Mouse (Mus musculus) heart, embryonic 16.5 days (tissue): ENCODE measurements around the gene Olfr372. TPM values are rescaled to one million over a fixed set of nuclear protein-coding genes. Genes with fewer than 3 reads are reported as not detected.
"Not testable (repeated sequence)": the region's sequence is repeated elsewhere in the genome, so short reads cannot be mapped to it uniquely, and the experiment has no call there.

Experiments
- ATAC-seq: fragments of 200-750 bp; cut with Nextera tagmentation; replicated peaks from 2 replicates; pipeline ENCODE4 v1.8.0; 2017; ENCODE audit warnings: moderate number of reproducible peaks; ENCODE audit not compliant: insufficient read depth, low FRiP score; ENCODE audit errors: extremely low read depth
- H3K27ac ChIP-seq: fragments of 300-500 bp; sonication (generic); 2 replicates; pipeline ENCODE4 v1.5.1; 2014; ENCODE audit warnings: mild to moderate bottlenecking, low read length, control low read depth, moderate library complexity
- H3K27me3 ChIP-seq: fragments of 300-500 bp; sonication (generic); 2 replicates; pipeline ENCODE4 v1.6.1; 2014; ENCODE audit warnings: low read length, mixed read lengths; ENCODE audit not compliant: control insufficient read depth, insufficient read depth
- H3K36me3 ChIP-seq: fragments of 300-500 bp; sonication (generic); 2 replicates; pipeline ENCODE4 v1.6.1; 2014; ENCODE audit not compliant: control insufficient read depth, insufficient read depth
- H3K4me1 ChIP-seq: fragments of 300-500 bp; sonication (generic); 2 replicates; pipeline ENCODE4 v1.6.1; 2014; ENCODE audit warnings: low read length, mixed read lengths; ENCODE audit not compliant: control insufficient read depth, insufficient read depth
- H3K4me2 ChIP-seq: fragments of 300-500 bp; sonication (generic); 2 replicates; pipeline ENCODE4 v1.6.1; 2014; ENCODE audit warnings: low read depth, mild to moderate bottlenecking, control low read depth, low read length
- H3K4me3 ChIP-seq: fragments of 300-500 bp; sonication (generic); 2 replicates; pipeline ENCODE4 v1.5.1; 2014; ENCODE audit warnings: mild to moderate bottlenecking, control low read depth, low read length
- H3K9ac ChIP-seq: fragments of 300-500 bp; sonication (generic); 2 replicates; pipeline ENCODE4 v1.6.1; 2014; ENCODE audit warnings: low read length, control low read depth
- H3K9me3 ChIP-seq: fragments of 300-500 bp; sonication (generic); replicated peaks from 2 replicates; pipeline ENCODE4 v1.6.1; 2016; ENCODE audit warnings: low read length; ENCODE audit not compliant: control insufficient read depth
- WGBS: fragments of 180-500 bp; shearing (Covaris S2); extraction: QIAGEN DNeasy Blood & Tissue Kit; methylation state at CpG from one replicate; pipeline ENCODE4 v1.1.7; 2014; 5-methylcytosine and 5-hydroxymethylcytosine counted together
- polyA plus RNA-seq: library from polyadenylated mRNA; unstranded; fragments of >200 nt; fragmentation: Nextera tagmentation; extraction: Ambion mirVana; gene quantifications from 2 replicates; pipeline ENCODE4 v1.2.1, GENCODE M21; 2015

Gene Olfr372
- polyA plus RNA-seq, 1 experiment from 2014 or later = not detected

DNA sequence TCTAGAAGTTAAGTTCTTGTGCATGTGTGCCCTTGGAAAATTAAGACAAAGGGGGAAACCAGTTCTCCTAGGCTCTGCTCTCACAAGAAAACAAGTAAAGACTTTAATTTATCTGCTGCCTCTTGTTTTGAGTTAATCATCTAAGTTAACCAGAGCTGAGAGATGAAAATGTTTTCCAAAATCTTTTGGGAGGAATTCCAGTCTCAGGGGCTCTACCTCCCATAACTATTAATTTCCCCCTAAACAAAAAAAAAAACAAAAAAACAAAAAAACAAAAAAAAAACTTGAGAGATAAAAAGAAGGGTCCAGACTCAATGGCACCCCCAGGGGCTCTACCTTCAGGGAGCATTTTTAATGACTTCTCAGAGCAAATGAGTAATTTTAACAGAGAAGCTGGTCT lies 41.9 kb downstream of the Olfr372 start, which contains the start of gene Olfr373:
Olfr373 (plus strand) TSS at position 301 of the 400 bp plus-strand sequence.
- not testable (repeated sequence) for H3K4me3 ChIP-seq, H3K4me1 ChIP-seq, H3K4me2 ChIP-seq, H3K27ac ChIP-seq, ATAC-seq, H3K27me3 ChIP-seq, H3K36me3 ChIP-seq, H3K9ac ChIP-seq, H3K9me3 ChIP-seq

- H3K4me1 ChIP-seq = no peaks in the 10 kb centered on the region
- no peak overlapping the region for H3K9ac ChIP-seq
- no peak overlapping the region for H3K27ac ChIP-seq
- no peaks in the 10 kb centered on the region for H3K9me3 ChIP-seq
- H3K36me3 ChIP-seq = no peaks in the 10 kb centered on the region
- no peaks in the 10 kb centered on the region for H3K27me3 ChIP-seq
- no peak overlapping the region for H3K4me2 ChIP-seq
- WGBS = 53% methylated on average over 5 of the region's 5 CpGs
- H3K4me3 ChIP-seq = no peak overlapping the region
- no peak for ATAC-seq
Observed at GRCm38 (mm10) chr8:72084744-72085143, 43.7 kb downstream of the Olfr372 start.

DNA sequence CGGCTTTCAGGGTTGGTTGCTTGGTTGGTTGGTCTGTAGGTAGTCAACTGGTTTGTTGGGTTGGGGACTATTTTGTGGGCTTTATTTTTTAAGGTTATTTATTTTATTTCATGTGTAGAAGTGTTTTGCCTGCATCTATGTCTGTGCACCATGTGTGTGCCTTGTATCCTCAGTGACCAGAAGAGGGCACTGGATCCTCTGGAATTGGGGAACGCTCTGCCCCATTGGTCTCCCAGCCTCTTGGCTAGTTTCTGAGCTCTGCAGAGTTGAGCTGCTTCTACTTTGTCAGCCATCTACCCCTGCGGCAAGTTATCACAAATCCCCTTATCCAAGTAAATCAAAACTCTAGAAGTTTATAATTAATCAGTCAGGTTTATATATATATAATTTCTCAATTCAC lies 46.6 kb downstream of the Olfr372 start:
- not testable (repeated sequence) for H3K4me2 ChIP-seq, H3K4me1 ChIP-seq, H3K36me3 ChIP-seq, H3K27ac ChIP-seq, H3K4me3 ChIP-seq, H3K9me3 ChIP-seq, H3K9ac ChIP-seq, ATAC-seq, H3K27me3 ChIP-seq
- 86% methylated on average over 3 of the region's 3 CpGs for WGBS

GRCm38 (mm10) chr8:72096721-72097120 lies 55.7 kb downstream of the Olfr372 start:
- not testable (repeated sequence) for H3K4me1 ChIP-seq, H3K9me3 ChIP-seq, H3K4me2 ChIP-seq, H3K4me3 ChIP-seq, ATAC-seq, H3K27me3 ChIP-seq, H3K36me3 ChIP-seq, H3K27ac ChIP-seq, H3K9ac ChIP-seq

DNA sequence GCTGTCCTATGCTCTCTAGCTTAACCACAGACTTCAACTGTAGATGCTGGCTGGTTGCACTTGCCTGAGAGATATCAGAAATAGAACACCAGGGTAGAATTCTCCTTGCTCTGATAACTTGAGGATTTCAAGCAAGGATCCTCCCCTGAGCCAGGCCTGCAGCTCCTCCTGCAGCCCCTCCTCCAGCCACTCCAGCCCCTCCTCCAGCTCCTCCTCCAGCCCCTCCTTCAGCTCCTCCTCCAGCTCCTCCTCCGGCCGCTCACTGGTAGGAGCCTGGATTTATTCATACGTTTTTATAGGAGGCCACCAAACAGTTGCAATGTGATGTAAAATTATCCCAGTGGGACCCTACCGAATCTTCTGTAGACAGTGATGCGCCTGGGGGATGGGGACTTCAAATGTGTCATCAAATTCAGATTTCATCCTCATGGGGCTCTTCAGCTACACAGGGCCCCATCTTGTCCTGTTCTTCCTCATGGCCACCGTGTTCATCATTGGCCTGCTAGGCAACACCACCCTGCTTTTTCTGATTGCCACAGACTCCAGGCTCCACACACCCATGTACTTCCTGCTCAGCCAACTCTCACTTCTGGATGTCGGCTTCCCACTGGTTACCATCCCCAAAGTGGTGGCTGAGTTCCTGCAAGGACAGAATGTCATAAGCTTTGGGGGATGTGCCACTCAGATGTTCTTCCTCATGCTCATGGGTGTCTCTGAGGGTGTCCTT lies 58.5 kb downstream of the Olfr372 start:
- H3K27me3 ChIP-seq, H3K4me2 ChIP-seq, H3K9me3 ChIP-seq, H3K4me1 ChIP-seq, H3K36me3 ChIP-seq, ATAC-seq, H3K27ac ChIP-seq, H3K9ac ChIP-seq, H3K4me3 ChIP-seq: not testable (repeated sequence)
- WGBS = 57% methylated on average over 6 of the region's 7 CpGs

DNA sequence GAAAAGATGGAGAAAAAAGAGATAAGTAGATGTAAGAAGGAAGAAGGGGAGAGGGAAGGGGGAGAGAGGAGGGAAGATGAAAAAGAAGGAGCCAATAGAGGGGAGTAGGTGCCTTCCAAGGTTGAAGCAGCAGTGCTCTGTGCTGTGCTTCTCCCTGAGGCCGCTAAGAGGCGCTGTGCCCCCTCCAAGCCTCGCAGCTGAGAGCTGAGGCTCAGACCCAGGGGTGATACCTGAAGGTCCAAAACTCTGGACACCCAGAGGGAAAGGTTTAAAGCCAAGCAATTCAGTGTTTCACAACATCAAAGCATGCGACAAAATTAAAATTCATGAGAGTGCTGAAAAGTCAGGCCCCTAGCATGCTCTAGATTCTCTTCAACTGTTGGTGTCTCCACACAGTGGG lies 64.1 kb downstream of the Olfr372 start:
- Histone ChIP-seq H3K4me1 (no peaks in the 10 kb centered on the region), H3K27ac (no peak overlapping the region), H3K4me2 (no peak overlapping the region), H3K36me3 (no peaks in the 10 kb centered on the region), H3K9me3 (peaks cover 4% of the 10 kb centered on the region), H3K4me3 (no peak overlapping the region), H3K27me3 (no peaks in the 10 kb centered on the region), H3K9ac (no peak overlapping the region)
- ATAC-seq = no peak
- WGBS = 19% methylated on average over 4 of the region's 4 CpGs

DNA sequence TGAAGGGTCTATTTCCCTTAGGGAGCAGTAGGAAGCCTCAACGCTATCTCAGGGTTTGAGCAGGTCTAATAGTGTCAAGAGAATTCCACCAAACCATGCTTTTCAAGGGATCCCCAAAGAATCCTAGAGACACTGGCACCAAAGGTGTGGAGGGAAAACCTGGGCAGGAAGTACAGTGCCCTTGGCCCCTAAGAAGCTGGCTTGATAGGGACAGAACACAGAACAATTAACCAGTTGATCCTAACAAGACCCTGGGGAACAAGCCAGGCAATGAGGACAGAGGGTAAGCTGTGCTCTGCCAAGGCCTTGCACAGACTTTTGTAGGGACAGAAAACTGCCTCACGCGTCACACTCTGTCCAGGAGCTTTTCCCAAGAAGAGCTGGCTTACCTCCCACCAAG lies 65.7 kb downstream of the Olfr372 start, which contains the start of gene Olfr374:
Olfr374 (plus strand) TSS at position 301 of the 400 bp plus-strand sequence.
- H3K9me3 ChIP-seq = peaks cover 4% of the 10 kb centered on the region
- H3K4me1 ChIP-seq = no peaks in the 10 kb centered on the region
- WGBS = 80% methylated on average over 3 of the region's 3 CpGs

More for the DNA sequence above, 65.7 kb downstream of the Olfr372 start, which contains the start of gene Olfr374:
- no peak within 1 kb of the TSS for H3K4me3 ChIP-seq
- no peak within 1 kb of the TSS for H3K4me2 ChIP-seq
- no peak for ATAC-seq
- H3K27me3 ChIP-seq = no peaks in the 10 kb centered on the region
- H3K9ac ChIP-seq = no peak within 1 kb of the TSS
- H3K27ac ChIP-seq = no peak within 1 kb of the TSS
- no peaks in the 10 kb centered on the region for H3K36me3 ChIP-seq

Other genes starting within 250 kb of the Olfr372 start
- 4.5 and 6.1 TPM in 2 replicates for gene Zfp709, start 159.2 kb upstream of the Olfr372 start, polyA plus RNA-seq
- 2.8 and 2.9 TPM in 2 replicates for gene Zfp882, start 132.6 kb upstream of the Olfr372 start, polyA plus RNA-seq
- 26.4 and 26.9 TPM in 2 replicates for gene Zfp617, start 132.6 kb upstream of the Olfr372 start, polyA plus RNA-seq
- gene Zfp961, start 90.2 kb upstream of the Olfr372 start, polyA plus RNA-seq = 10.6 and 12.5 TPM in 2 replicates
- 0.74 and 1.8 TPM in 2 replicates for gene Cyp4f18, start 31.6 kb upstream of the Olfr372 start, polyA plus RNA-seq
- gene Olfr373, start 42.0 kb downstream of the Olfr372 start, polyA plus RNA-seq = not detected in 2 replicates
- 0.04 TPM in 1 of 2 replicates, not detected in the other for gene Olfr374, start 65.8 kb downstream of the Olfr372 start, polyA plus RNA-seq
- gene Tpm4, start 93.8 kb downstream of the Olfr372 start, polyA plus RNA-seq = 351 and 381 TPM in 2 replicates
- gene Rab8a, start 120.0 kb downstream of the Olfr372 start, polyA plus RNA-seq = 77.4 and 101 TPM in 2 replicates
- 0.55 and 1.1 TPM in 2 replicates for gene Hsh2d, start 148.4 kb downstream of the Olfr372 start, polyA plus RNA-seq
- not detected in 2 replicates for gene Cib3, start 171.6 kb downstream of the Olfr372 start, polyA plus RNA-seq
- not detected in 2 replicates for gene Gm11034, start 172.4 kb downstream of the Olfr372 start, polyA plus RNA-seq
- gene Fam32a, start 178.5 kb downstream of the Olfr372 start, polyA plus RNA-seq = 44.1 and 46.6 TPM in 2 replicates
- 120 and 121 TPM in 2 replicates for gene Ap1m1, start 198.8 kb downstream of the Olfr372 start, polyA plus RNA-seq